Mouse (Mus musculus): ENCODE measurements around the gene Usp20. TPM values are rescaled to one million over a fixed set of nuclear protein-coding genes. Genes with fewer than 3 reads are reported as not detected.

Usp20 gene
- polyA plus RNA-seq, 1 experiment from 2014 or later = 23.5 TPM

DNA sequence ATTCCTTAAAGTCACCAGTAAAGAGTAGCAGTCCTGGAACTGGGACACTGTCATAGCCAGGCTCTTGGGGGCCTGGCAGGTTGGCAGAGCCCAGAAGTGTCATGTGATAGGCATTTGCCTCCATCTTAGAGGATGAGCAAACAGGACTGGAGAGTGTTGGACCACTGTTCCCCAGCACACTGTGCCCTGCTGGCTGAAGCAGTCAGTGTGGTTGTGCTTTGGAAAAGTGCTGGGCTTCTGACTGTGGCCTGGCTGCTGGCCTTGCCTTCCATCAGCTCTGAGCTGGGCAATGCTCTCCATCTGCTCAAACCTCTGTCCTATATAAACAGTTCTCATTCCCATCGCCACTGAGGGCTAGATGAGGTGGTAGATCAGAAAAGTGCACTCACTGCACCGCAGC is 38.1 kb downstream of the Usp20 start:
- Histone ChIP-seq H3K27ac (no peak overlapping the region), H3K9me3 (no peaks in the 10 kb centered on the region), H3K36me3 (peaks cover 72% of the 10 kb centered on the region), H3K27me3 (no peaks in the 10 kb centered on the region), H3K9ac (no peak overlapping the region), H3K4me2 (no peak overlapping the region), H3K4me3 (no peak overlapping the region), H3K4me1 (no peaks in the 10 kb centered on the region)
- 91% methylated on average over 2 of the region's 2 CpGs for WGBS
- no peak for ATAC-seq (ENCODE audit: insufficient number of reproducible peaks, insufficient read depth, low FRiP score, low TSS enrichment, low read depth)

DNA sequence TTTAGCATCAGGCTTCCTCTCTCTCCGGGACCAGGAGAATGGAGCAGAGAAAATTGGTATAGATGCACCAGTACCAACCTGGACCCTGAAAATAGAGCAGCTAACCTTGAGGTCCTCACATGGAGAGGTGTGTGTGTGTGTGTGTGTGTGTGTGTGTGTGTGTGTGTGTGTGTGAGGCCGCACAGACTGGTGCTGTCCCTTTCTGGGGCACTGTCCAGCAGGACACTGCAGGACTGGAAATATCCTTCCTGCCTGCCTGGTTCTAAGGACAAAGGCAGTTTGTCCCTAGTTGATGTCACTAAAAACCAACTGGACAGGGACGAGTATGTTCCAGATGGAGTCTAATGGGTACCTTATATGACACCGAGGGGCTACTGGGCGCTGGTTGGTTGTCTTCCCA is 41.9 kb downstream of the Usp20 start:
- no peaks in the 10 kb centered on the region for H3K9me3 ChIP-seq
- 79% methylated on average over 5 of the region's 5 CpGs for WGBS

DNA sequence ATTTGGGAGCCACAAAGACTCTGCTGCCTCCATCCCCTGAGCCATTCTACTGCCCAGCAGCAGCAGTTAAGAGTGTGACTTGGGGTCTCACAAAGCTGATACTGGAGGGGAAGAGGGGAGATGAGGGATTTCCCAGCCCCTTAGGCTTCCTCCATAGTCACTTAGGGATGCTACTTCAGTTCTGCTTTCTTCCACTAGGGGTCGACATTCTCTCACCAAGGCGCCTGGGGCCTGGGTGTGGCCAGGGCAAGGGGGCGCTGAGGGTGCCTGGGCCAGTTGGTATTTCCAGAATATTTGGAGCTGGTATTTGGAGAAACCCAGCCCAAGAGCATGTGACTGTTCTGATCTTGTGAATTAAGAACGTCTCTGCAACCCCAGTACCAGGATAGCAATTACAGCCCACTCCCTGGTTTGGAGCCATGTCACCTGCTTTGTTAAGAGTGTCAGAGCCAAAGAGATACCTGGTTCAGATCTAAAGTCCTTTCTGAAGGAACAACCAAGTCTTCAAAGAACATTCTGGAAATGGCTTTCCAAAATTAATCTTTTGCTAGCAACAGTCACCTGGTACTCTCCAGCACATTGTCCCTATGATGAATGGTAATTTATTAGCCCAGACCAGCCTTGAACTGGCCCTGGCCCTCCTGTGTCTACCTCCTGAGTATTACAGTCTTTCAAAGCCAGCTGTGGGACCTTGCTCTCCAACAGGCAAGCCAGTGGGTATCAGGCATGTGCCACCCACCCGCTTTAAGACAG is 42.7 kb downstream of the Usp20 start:
- H3K27ac ChIP-seq = no peak overlapping the region
- H3K4me3 ChIP-seq = no peak overlapping the region
- H3K4me2 ChIP-seq = no peak overlapping the region
- 26% methylated on average over 5 of the region's 5 CpGs for WGBS
- no peaks in the 10 kb centered on the region for H3K27me3 ChIP-seq
- ATAC-seq (ENCODE audit: insufficient number of reproducible peaks, insufficient read depth, low FRiP score, low TSS enrichment, low read depth) = no peak
- H3K9me3 ChIP-seq = no peaks in the 10 kb centered on the region
- H3K9ac ChIP-seq = no peak overlapping the region
- no peaks in the 10 kb centered on the region for H3K4me1 ChIP-seq
- H3K36me3 ChIP-seq = peaks cover 59% of the 10 kb centered on the region

More for the DNA sequence above, 41.9 kb downstream of the Usp20 start:
- H3K4me2 ChIP-seq = no peak overlapping the region
- no peak overlapping the region for H3K4me3 ChIP-seq
- H3K27me3 ChIP-seq = no peaks in the 10 kb centered on the region
- no peak overlapping the region for H3K27ac ChIP-seq
- peaks cover 65% of the 10 kb centered on the region for H3K36me3 ChIP-seq
- no peak overlapping the region for H3K9ac ChIP-seq
- ATAC-seq (ENCODE audit: insufficient number of reproducible peaks, insufficient read depth, low FRiP score, low TSS enrichment, low read depth) = no peak
- no peaks in the 10 kb centered on the region for H3K4me1 ChIP-seq

DNA sequence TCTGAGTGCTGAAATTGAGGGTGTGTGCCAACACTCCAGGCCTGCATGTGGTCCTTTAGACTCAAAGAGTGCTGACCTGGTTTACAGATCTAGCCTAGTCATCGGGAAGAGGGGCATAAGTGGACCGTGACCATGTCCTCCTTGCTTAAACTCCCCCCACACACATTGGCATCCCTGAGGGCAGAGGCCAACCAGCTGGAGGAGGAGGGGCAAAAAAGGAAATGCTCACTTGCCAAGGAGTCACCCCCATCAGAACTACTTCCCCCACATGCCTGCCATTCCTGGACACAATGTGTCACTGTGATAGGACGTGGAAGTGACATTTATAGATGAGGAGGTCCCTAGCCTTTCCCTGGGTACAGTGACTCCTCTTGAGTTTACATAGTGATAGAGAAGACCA is 43.4 kb downstream of the Usp20 start:
- H3K36me3 ChIP-seq = peaks cover 58% of the 10 kb centered on the region
- WGBS = 68% methylated on average over 3 of the region's 3 CpGs
- no peak overlapping the region for H3K4me3 ChIP-seq
- no peak for ATAC-seq (ENCODE audit: insufficient number of reproducible peaks, insufficient read depth, low FRiP score, low TSS enrichment, low read depth)
- no peaks in the 10 kb centered on the region for H3K4me1 ChIP-seq
- no peak overlapping the region for H3K9ac ChIP-seq
- no peak overlapping the region for H3K4me2 ChIP-seq
- no peak overlapping the region for H3K27ac ChIP-seq
- no peaks in the 10 kb centered on the region for H3K9me3 ChIP-seq
- H3K27me3 ChIP-seq = no peaks in the 10 kb centered on the region

DNA sequence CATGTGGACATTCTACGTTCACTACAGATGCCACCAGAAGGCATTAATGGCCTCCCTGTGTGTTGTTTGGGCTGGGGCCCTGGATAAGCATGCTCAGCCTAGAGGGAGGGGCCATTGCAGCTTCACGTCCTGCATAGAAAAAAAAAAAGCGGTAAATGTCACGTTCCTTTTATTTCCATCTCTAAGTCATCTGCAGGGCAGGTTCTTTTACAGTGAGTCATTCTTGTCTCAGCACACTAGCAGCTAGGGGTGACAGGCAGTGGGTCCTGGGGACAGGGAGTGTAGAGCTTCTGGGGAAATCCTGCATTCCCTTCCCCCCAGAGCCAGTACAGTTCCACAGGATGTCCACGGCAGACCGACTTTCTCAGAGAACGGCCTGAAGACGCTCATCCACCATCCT is 44.6 kb downstream of the Usp20 start:
- H3K36me3 ChIP-seq = peaks cover 56% of the 10 kb centered on the region
- no peak overlapping the region for H3K9ac ChIP-seq
- H3K4me3 ChIP-seq = no peak overlapping the region
- no peaks in the 10 kb centered on the region for H3K4me1 ChIP-seq
- H3K9me3 ChIP-seq = no peaks in the 10 kb centered on the region
- no peak for ATAC-seq (ENCODE audit: insufficient number of reproducible peaks, insufficient read depth, low FRiP score, low TSS enrichment, low read depth)
- H3K27me3 ChIP-seq = no peaks in the 10 kb centered on the region
- WGBS = 46% methylated on average over 8 of the region's 8 CpGs
- H3K4me2 ChIP-seq = no peak overlapping the region
- no peak overlapping the region for H3K27ac ChIP-seq

DNA sequence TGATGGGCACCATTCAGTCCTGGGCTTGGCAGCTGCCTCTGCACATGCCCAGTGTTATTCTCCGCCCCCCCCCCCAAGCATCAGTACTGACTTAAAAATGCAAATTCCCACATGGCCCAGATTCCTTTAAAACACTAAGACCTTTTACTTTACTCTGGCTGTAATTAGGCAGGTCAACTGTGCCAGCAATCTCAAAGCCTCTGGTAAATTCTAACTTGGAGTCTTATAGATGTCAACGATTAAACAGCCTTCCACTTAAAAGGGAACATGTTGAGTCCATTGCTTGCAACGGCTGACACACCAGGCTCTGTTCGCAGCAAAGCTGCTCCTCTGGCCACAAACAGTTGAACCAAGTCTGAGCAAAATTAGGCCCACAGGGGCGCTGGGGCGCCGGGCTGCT is 49.9 kb downstream of the Usp20 start:
- H3K4me2 ChIP-seq = no peak overlapping the region
- no peak overlapping the region for H3K9ac ChIP-seq
- H3K27me3 ChIP-seq = no peaks in the 10 kb centered on the region
- H3K4me1 ChIP-seq = no peaks in the 10 kb centered on the region
- no peak overlapping the region for H3K4me3 ChIP-seq
- ATAC-seq (ENCODE audit: insufficient number of reproducible peaks, insufficient read depth, low FRiP score, low TSS enrichment, low read depth) = no peak
- no peak overlapping the region for H3K27ac ChIP-seq
- WGBS = 82% methylated on average over 7 of the region's 7 CpGs
- H3K36me3 ChIP-seq = peaks cover 89% of the 10 kb centered on the region
- no peaks in the 10 kb centered on the region for H3K9me3 ChIP-seq

DNA sequence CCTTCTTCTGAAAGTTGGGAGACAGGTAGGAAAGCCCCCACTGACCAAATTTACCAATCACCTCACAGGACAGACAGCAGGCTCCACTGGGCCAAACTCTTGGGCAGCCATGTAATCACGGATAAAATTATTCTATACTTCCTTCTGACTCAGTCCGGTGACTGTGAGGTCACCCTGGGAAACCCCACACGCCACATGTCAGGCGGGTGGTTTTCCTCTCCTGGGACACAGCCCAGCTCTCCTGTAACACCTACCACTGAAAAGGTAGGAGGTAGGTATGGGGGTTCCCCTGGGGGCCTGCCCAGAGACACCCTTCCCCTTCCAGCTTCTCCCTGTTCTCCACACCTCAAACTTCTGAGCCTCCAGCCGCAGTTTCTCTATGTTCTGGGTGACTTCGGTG is 54.7 kb downstream of the Usp20 start:
- H3K4me1 ChIP-seq = no peaks in the 10 kb centered on the region
- H3K9ac ChIP-seq = no peak overlapping the region
- H3K27me3 ChIP-seq = no peaks in the 10 kb centered on the region
- peaks cover 7% of the 10 kb centered on the region; the same call in 1 of the 2 replicates for H3K9me3 ChIP-seq
- H3K4me2 ChIP-seq = no peak overlapping the region
- no peak overlapping the region for H3K27ac ChIP-seq
- no peak for ATAC-seq (ENCODE audit: insufficient number of reproducible peaks, insufficient read depth, low FRiP score, low TSS enrichment, low read depth)
- H3K36me3 ChIP-seq = peaks cover 88% of the 10 kb centered on the region
- H3K4me3 ChIP-seq = no peak overlapping the region
- 95% methylated on average over 6 of the region's 6 CpGs for WGBS

DNA sequence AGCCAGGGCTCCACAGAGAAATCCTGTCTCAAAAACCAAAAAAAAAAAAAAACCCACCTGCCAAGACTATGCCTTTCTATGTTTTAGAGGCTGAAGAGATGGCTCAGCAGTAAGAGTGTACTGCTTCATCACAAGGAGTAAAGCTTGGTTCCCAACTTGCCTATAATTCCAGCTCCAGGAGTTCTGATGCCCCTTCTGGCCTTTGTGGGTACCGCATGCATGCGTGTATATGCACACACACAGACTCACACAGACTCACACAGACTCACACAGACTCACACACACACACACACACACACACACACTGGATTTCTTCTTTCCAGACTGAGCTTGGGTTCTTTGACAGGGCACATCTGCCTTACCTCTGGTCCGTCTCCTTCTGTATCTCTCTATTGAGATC is 58.0 kb downstream of the Usp20 start:
- no peak overlapping the region for H3K9ac ChIP-seq
- H3K4me3 ChIP-seq = no peak overlapping the region
- no peaks in the 10 kb centered on the region for H3K4me1 ChIP-seq
- H3K36me3 ChIP-seq = peaks cover 76% of the 10 kb centered on the region
- no peak overlapping the region for H3K4me2 ChIP-seq
- 93% methylated on average over 3 of the region's 3 CpGs for WGBS
- H3K27ac ChIP-seq = no peak overlapping the region
- no peak for ATAC-seq (ENCODE audit: insufficient number of reproducible peaks, insufficient read depth, low FRiP score, low TSS enrichment, low read depth)
- H3K9me3 ChIP-seq = peaks cover 7% of the 10 kb centered on the region; the same call in 1 of the 2 replicates
- H3K27me3 ChIP-seq = no peaks in the 10 kb centered on the region

DNA sequence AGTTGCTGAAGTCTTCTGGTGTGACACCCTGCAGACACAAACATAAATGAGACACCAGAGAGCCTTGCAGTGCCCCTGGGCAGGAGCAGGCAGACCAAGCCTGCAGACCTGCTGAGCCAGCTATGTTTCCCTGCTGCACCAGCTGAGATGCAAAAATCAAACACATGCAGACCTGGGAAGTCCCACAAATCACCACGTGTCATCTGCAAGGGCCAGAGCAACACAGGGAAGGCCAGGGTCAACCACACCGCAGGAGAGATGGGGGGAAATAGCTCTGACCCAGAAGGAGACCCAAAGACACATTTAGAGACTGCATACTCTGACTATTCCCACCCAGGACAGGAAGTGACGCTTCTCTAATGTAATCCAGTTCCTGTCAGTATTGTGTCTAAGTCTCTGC is 58.4 kb downstream of the Usp20 start:
- no peak overlapping the region for H3K4me2 ChIP-seq
- ATAC-seq (ENCODE audit: insufficient number of reproducible peaks, insufficient read depth, low FRiP score, low TSS enrichment, low read depth) = no peak
- no peaks in the 10 kb centered on the region for H3K27me3 ChIP-seq
- H3K36me3 ChIP-seq = peaks cover 72% of the 10 kb centered on the region
- H3K9ac ChIP-seq = no peak overlapping the region
- H3K9me3 ChIP-seq = peaks cover 7% of the 10 kb centered on the region; the same call in 1 of the 2 replicates
- no peak overlapping the region for H3K4me3 ChIP-seq
- 87% methylated on average over 3 of the region's 3 CpGs for WGBS
- no peaks in the 10 kb centered on the region for H3K4me1 ChIP-seq
- H3K27ac ChIP-seq = no peak overlapping the region

DNA sequence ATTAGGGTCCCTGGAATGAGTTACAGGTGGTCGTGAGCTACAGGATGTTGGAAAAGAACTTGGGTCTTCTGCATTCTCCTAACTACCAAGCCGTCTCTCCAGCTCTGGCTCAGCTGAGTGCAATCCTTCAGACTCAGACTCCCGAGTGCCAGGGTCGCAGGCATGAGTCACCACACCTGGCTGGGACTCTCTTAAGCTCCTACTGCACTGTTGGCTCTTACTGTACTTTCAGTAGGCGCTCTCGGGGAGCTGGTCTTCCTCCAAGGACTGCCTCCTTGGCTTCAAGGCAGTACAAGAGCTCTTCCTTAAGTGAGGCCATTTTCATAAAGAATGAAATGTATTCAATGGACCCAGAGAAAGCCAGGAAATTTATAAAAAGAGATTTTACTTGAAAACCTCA is 59.3 kb downstream of the Usp20 start:
- 90% methylated on average over 6 of the region's 6 CpGs for WGBS

DNA sequence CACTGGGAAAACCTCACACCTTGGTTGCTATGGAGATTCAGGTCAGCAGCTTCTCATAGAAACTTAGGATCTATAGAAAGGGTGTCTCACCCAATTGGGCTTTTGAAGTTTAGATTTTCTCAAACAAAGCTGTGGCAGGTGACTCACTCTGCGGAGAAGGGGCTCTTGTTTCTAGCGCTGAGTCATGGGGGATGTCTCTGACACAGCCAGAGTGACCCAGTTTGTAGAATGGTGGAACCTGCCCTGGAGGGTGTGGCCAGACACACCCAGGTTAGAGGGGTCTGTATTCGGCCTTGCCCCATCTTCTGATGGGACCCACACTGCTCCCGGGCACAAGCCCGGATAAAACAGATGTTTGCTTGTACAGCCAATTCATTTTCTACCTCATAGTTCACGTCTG is 60.8 kb downstream of the Usp20 start:
- Histone ChIP-seq H3K4me1 (no peaks in the 10 kb centered on the region), H3K36me3 (peaks cover 70% of the 10 kb centered on the region), H3K27me3 (no peaks in the 10 kb centered on the region), H3K27ac (no peak overlapping the region), H3K4me3 (no peak overlapping the region), H3K4me2 (no peak overlapping the region), H3K9me3 (peaks cover 7% of the 10 kb centered on the region; the same call in 1 of the 2 replicates), H3K9ac (no peak overlapping the region)
- no peak for ATAC-seq (ENCODE audit: insufficient number of reproducible peaks, insufficient read depth, low FRiP score, low TSS enrichment, low read depth)
- WGBS = 86% methylated on average over 6 of the region's 6 CpGs

More for the DNA sequence above, 59.3 kb downstream of the Usp20 start:
- no peak for ATAC-seq (ENCODE audit: insufficient number of reproducible peaks, insufficient read depth, low FRiP score, low TSS enrichment, low read depth)
- H3K27me3 ChIP-seq = no peaks in the 10 kb centered on the region
- H3K27ac ChIP-seq = no peak overlapping the region
- H3K9me3 ChIP-seq = peaks cover 7% of the 10 kb centered on the region; the same call in 1 of the 2 replicates
- no peak overlapping the region for H3K4me3 ChIP-seq
- peaks cover 71% of the 10 kb centered on the region for H3K36me3 ChIP-seq
- H3K4me1 ChIP-seq = no peaks in the 10 kb centered on the region
- no peak overlapping the region for H3K4me2 ChIP-seq
- no peak overlapping the region for H3K9ac ChIP-seq

DNA sequence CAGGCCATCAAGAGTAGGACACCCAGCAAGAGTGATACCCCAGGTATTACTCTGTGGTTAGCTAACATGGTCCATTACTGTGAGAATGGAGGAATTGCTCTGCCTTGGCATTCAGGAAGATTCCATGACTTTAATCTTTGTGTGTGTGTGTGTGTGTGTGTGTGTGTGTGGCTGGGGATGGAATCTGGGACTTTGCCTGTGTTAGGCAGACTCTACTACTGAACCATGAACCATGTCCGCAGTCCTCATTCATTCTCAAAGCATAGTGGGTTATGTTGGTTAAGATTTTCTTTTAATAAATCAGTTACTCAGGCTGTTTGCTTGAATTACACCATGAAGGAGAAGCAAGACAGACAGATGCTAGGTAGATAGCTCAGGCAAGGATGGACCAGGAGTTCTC is 61.8 kb downstream of the Usp20 start:
- no peak overlapping the region for H3K27ac ChIP-seq
- no peak overlapping the region for H3K4me2 ChIP-seq
- 100% methylated on average over 1 of the region's 1 CpGs for WGBS
- H3K9me3 ChIP-seq = peaks cover 7% of the 10 kb centered on the region; the same call in 1 of the 2 replicates
- no peaks in the 10 kb centered on the region for H3K4me1 ChIP-seq
- ATAC-seq (ENCODE audit: insufficient number of reproducible peaks, insufficient read depth, low FRiP score, low TSS enrichment, low read depth) = no peak
- no peak overlapping the region for H3K9ac ChIP-seq
- H3K27me3 ChIP-seq = no peaks in the 10 kb centered on the region
- peaks cover 64% of the 10 kb centered on the region for H3K36me3 ChIP-seq
- H3K4me3 ChIP-seq = no peak overlapping the region

Measured in embryonic facial prominence, embryonic 13.5 days (tissue).